Mouse (Mus musculus) forebrain, embryonic 14.5 days (tissue): ENCODE data around the gene Cenpq. TPM values are rescaled to one million over a fixed set of nuclear protein-coding genes. Genes with fewer than 3 reads are reported as not detected.

Experiments used
- ATAC-seq: fragments of 200-750 bp; cut with Nextera tagmentation; 2 replicates; pipeline ENCODE4 v1.8.0; 2017; ENCODE audit warnings: mild to moderate bottlenecking, moderate library complexity
- DNase-seq: peaks from one replicate; pipeline ENCODE4 v3.0.0-alpha.2; 2015; ENCODE audit warnings: low spot score
- H3K27ac ChIP-seq: fragments of 300-500 bp; sonication (generic); 2 replicates; pipeline ENCODE4 v1.5.1; 2014; ENCODE audit warnings: low read depth, mild to moderate bottlenecking, control low read depth, low read length, moderate library complexity
- H3K27me3 ChIP-seq: fragments of 300-500 bp; sonication (generic); replicated peaks from 2 replicates; pipeline ENCODE4 v1.6.1; 2014; ENCODE audit warnings: low read length, control low read depth, mixed read lengths; ENCODE audit not compliant: control insufficient read depth, insufficient read depth
- H3K36me3 ChIP-seq: fragments of 300-500 bp; sonication (generic); 2 replicates; pipeline ENCODE4 v1.6.1; 2014; ENCODE audit warnings: low read length, control low read depth; ENCODE audit not compliant: control insufficient read depth, insufficient read depth
- H3K4me1 ChIP-seq: fragments of 300-500 bp; sonication (generic); 2 replicates; pipeline ENCODE4 v1.6.1; 2014; ENCODE audit warnings: antibody characterized with exemption, low read length, control low read depth; ENCODE audit not compliant: control insufficient read depth, insufficient read depth
- H3K4me2 ChIP-seq: fragments of 300-500 bp; sonication (generic); 2 replicates; pipeline ENCODE4 v1.6.1; 2014; ENCODE audit warnings: mild to moderate bottlenecking, control low read depth, low read length
- H3K4me3 ChIP-seq: fragments of 300-500 bp; sonication (generic); 2 replicates; pipeline ENCODE4 v1.5.1; 2014; ENCODE audit warnings: low read depth, low read length, control low read depth
- H3K9ac ChIP-seq: fragments of 300-500 bp; sonication (generic); 2 replicates; pipeline ENCODE4 v1.6.1; 2014; ENCODE audit warnings: mild to moderate bottlenecking, low read length, control low read depth, moderate library complexity
- H3K9me3 ChIP-seq: fragments of 300-500 bp; sonication (generic); replicated peaks from 2 replicates; pipeline ENCODE4 v1.6.1; 2016; ENCODE audit warnings: low read length, control low read depth, mixed read lengths; ENCODE audit not compliant: control insufficient read depth
- WGBS: fragments of 180-500 bp; shearing (Covaris S2); extraction: QIAGEN DNeasy Blood & Tissue Kit; methylation state at CpG from one replicate; pipeline ENCODE4 v1.1.7; 2014; 5-methylcytosine and 5-hydroxymethylcytosine counted together
- polyA plus RNA-seq: library from polyadenylated mRNA; unstranded; fragments of >200 nt; fragmentation: Nextera tagmentation; extraction: Ambion mirVana; gene quantifications from 2 replicates; pipeline ENCODE4 v1.2.1, GENCODE M21; 2014

Gene Cenpq
- polyA plus RNA-seq, 1 experiment from 2014 or later, result 21.4 TPM

DNA sequence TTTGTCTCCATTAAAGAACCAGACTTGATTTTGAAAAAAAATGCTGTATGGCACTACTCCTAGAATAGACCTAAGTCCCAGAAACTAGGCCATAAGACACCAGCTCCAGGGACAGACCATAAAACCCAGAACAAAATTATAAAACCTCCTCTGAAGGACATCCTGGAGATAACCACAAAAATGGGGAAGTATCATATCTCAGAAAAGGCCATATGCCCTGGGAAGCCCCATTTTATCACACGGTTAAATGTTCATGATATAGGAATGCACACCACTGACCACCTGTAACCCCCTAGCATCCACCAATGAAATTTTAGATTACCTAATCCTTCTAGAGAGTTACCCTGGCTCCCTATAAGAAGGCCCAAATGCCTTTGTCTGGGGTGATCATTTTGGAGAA, 59.3 kb downstream of the Cenpq start:
- DNase-seq (no peak), ATAC-seq (no peak)
- Histone ChIP-seq H3K9me3 (no peaks in the 10 kb centered on the region), H3K4me1 (0 out of 2 replicates have a peak, but pooled peaks cover 3% of the 10 kb centered on the region), H3K27ac (no peak overlapping the region), H3K36me3 (no peaks in the 10 kb centered on the region), H3K4me3 (no peak overlapping the region), H3K27me3 (no peaks in the 10 kb centered on the region), H3K9ac (no peak overlapping the region), H3K4me2 (no peak overlapping the region)
- 100% methylated on average over 1 of the region's 1 CpGs for WGBS

DNA sequence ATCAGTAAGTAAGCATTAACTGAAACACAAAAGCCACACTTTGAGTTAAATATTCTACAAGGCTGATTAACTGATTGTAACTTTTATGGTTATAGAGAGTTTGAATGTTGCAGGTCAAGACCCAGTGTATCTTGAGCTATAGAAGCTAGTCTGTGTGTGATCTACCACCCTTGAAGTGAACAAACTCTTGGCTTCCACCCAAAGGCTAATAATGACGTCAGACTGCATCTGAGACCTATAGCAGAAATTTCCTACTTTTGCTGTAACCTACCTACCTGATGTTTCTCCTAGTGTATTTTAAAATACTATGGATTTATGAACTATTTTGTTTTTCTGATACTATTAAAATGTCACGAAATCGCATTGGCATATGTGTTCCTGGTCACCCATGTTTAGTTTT, 60.1 kb downstream of the Cenpq start:
- Histone ChIP-seq H3K4me3 (no peak overlapping the region), H3K9ac (no peak overlapping the region), H3K36me3 (no peaks in the 10 kb centered on the region), H3K27ac (no peak overlapping the region), H3K9me3 (no peaks in the 10 kb centered on the region), H3K4me2 (no peak overlapping the region), H3K4me1 (0 out of 2 replicates have a peak, but pooled peaks cover 1% of the 10 kb centered on the region), H3K27me3 (no peaks in the 10 kb centered on the region)
- 81% methylated on average over 3 of the region's 3 CpGs for WGBS
- DNase-seq (no peak), ATAC-seq (no peak)

DNA sequence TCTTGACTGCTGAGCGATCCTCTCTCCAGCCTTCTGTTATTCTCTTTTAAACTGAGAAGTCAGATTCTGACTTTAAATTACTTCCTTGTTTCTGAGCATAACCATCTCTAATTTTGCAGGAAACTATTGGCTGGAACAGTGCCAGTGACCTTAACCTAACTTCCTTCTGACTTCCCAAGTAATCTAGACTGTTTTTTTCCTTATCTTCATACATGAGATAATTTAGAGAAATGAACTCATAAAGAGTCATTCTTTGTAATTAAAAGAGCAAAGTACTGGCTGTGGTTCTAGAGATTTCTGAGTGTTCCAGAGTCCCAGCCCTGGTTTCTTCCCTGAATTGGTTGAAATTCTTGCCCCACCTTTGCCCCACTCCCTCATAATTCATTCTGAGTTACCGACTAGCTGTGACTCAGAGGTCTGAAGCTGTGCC, 61.2 kb downstream of the Cenpq start:
- ATAC-seq (no peak), DNase-seq (no peak)
- H3K36me3 ChIP-seq, result no peaks in the 10 kb centered on the region
- H3K27ac ChIP-seq, result no peak overlapping the region
- no peak overlapping the region for H3K9ac ChIP-seq
- no peaks in the 10 kb centered on the region for H3K27me3 ChIP-seq
- no peak overlapping the region for H3K4me3 ChIP-seq
- H3K4me2 ChIP-seq, result no peak overlapping the region
- H3K4me1 ChIP-seq, result no peaks in the 10 kb centered on the region
- WGBS, result 86% methylated on average over 2 of the region's 2 CpGs
- H3K9me3 ChIP-seq, result no peaks in the 10 kb centered on the region

Other genes with a start within 250 kb of the Cenpq start
- not detected in 2 replicates for gene Esp1, start 207.9 kb downstream of the Cenpq start, polyA plus RNA-seq
- not detected in 2 replicates for gene Crisp2, start 128.0 kb downstream of the Cenpq start, polyA plus RNA-seq
- not detected in 2 replicates for gene Rhag, start 123.9 kb downstream of the Cenpq start, polyA plus RNA-seq
- gene 9130008F23Rik, start 54.5 kb downstream of the Cenpq start, polyA plus RNA-seq, result 0.46 and 0.75 TPM in 2 replicates
- not detected in 2 replicates for gene Glyatl3, start 20.7 kb downstream of the Cenpq start, polyA plus RNA-seq
- gene Mut, start 362 bp downstream of the Cenpq start, polyA plus RNA-seq, result 22.4 and 24.6 TPM in 2 replicates